Mouse (Mus musculus): Measurements from ENCODE around the gene Calcoco2.

- no peak for TF ChIP-seq EP300 (IDR thresholded peaks at IDR 0.05; ENCODE audit: low read depth in 1 of 2, low read length in 2 of 2)
- no peak for TF ChIP-seq ZNF384 (IDR thresholded peaks at IDR 0.05; ENCODE audit: low read depth, low read length)
- no peak for TF ChIP-seq TBP (IDR thresholded peaks at IDR 0.05; ENCODE audit: low read depth, low read length)
- no peak for TF ChIP-seq ZKSCAN1 (IDR thresholded peaks at IDR 0.05; ENCODE audit: low read depth, low read length)
- TF ChIP-seq TAL1 (IDR thresholded peaks at IDR 0.05; ENCODE audit: low read length): no peak
- no peak for TF ChIP-seq POLR2A (IDR thresholded peaks at IDR 0.05; ENCODE audit: control insufficient read depth in 1 of 2, insufficient read depth in 1 of 2, low read depth in 1 of 2, low read length in 2 of 2, poor library complexity in 1 of 2)
- no peak for TF ChIP-seq HCFC1 (IDR thresholded peaks at IDR 0.05; ENCODE audit: low read depth, low read length)
These were observed 61.8 kb downstream of the Calcoco2 start for GRCm38 (mm10) chr11:96049939-96050338.
